Mouse (Mus musculus): ENCODE results near the gene Scarf2. TPM values are rescaled to one million over a fixed set of nuclear protein-coding genes. Genes with fewer than 3 reads are reported as not detected.

Scarf2 gene
- polyA plus RNA-seq, 1 experiment from 2014 or later, result 11.1 TPM

DNA sequence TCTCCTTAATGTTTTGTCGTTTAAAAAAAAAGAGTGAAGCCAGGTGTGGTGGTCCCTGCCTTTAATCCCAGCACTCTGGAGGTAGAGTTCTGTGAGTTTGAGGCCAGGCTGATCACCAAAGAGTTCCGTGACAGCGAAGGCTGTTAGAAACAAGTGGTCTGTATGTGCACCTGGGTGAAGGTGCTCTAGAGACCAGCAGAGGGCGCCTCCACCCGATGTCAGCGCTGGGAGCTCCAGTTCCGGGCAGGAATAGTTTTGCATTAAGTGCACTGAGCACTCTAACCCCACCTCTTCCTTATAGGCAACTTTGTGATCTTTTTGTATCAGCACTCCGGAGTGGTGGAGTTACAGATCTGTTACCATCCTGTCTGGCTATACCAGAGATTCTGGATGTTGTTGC is 36.4 kb upstream of the Scarf2 start:
- Histone ChIP-seq H3K9ac (ENCODE audit: low read length) (no peak overlapping the region), H3K4me3 (ENCODE audit: control insufficient read depth in 1 of 2, insufficient read depth in 1 of 2, low read depth in 1 of 2, low read length in 2 of 2) (peak overlapping the region in 1 of 2 experiments; percentile 67; a peak in 2 of 4 replicates), H3K27me3 (ENCODE audit: control insufficient read depth, insufficient read depth, low read length) (no peaks in the 10 kb centered on the region), H3K9me3 (ENCODE audit: control insufficient read depth, low read length) (no peaks in the 10 kb centered on the region), H3K4me2 (ENCODE audit: low read length) (peak overlapping the region; percentile 96), H3K27ac (replicated peaks in 1 of 2; ENCODE audit: control insufficient read depth in 1 of 2, insufficient read depth in 1 of 2, low read depth in 2 of 2, low read length in 2 of 2) (no peak overlapping the region), H3K4me1 (ENCODE audit: control insufficient read depth in 2 of 2, insufficient read depth in 2 of 2, low read length in 2 of 2) (peaks cover 2 to 20% of the 10 kb centered on the region in 2 experiments; a peak in 3 of 4 replicates), H3K36me3 (ENCODE audit: control insufficient read depth, insufficient read depth, low read length) (peaks cover 20% of the 10 kb centered on the region)
- no peak for ATAC-seq (ENCODE audit: insufficient number of reproducible peaks, insufficient read depth, low FRiP score, low read depth)
- 36% methylated on average over 8 of the region's 8 CpGs for WGBS

DNA sequence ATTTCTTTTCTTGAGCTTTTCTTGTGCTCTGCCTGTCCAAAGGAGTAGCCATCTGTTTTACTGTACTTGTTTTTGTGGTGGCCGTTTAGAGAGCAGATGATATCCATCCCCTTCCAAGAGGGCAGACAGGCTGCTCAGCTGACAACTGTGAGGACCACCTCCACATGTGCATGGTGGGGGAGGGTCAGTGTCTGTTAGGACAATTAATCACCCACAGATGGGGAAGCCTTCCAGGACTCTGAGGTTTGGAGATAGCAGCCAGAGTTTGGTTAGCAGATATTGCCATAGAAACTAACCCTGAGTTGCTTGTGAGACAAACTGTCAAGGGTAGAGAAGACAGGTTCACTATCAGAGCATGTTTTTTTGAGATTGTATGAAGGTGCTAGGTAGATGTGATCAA is 36.0 kb upstream of the Scarf2 start:
- Histone ChIP-seq H3K4me1 (ENCODE audit: control insufficient read depth in 2 of 2, insufficient read depth in 2 of 2, low read length in 2 of 2) (peaks cover 2 to 20% of the 10 kb centered on the region in 2 experiments; a peak in 3 of 4 replicates), H3K4me2 (ENCODE audit: low read length) (peak overlapping the region; percentile 96; the same call in 1 of the 2 replicates), H3K9ac (ENCODE audit: low read length) (no peak overlapping the region), H3K27me3 (ENCODE audit: control insufficient read depth, insufficient read depth, low read length) (no peaks in the 10 kb centered on the region), H3K36me3 (ENCODE audit: control insufficient read depth, insufficient read depth, low read length) (peaks cover 24% of the 10 kb centered on the region), H3K27ac (replicated peaks in 1 of 2; ENCODE audit: control insufficient read depth in 1 of 2, insufficient read depth in 1 of 2, low read depth in 2 of 2, low read length in 2 of 2) (no peak overlapping the region), H3K4me3 (ENCODE audit: control insufficient read depth in 1 of 2, insufficient read depth in 1 of 2, low read depth in 1 of 2, low read length in 2 of 2) (no peak overlapping the region; a peak in 1 of 4 replicates), H3K9me3 (ENCODE audit: control insufficient read depth, low read length) (no peaks in the 10 kb centered on the region)
- 55% methylated on average over 1 of the region's 1 CpGs for WGBS
- no peak for ATAC-seq (ENCODE audit: insufficient number of reproducible peaks, insufficient read depth, low FRiP score, low read depth)

DNA sequence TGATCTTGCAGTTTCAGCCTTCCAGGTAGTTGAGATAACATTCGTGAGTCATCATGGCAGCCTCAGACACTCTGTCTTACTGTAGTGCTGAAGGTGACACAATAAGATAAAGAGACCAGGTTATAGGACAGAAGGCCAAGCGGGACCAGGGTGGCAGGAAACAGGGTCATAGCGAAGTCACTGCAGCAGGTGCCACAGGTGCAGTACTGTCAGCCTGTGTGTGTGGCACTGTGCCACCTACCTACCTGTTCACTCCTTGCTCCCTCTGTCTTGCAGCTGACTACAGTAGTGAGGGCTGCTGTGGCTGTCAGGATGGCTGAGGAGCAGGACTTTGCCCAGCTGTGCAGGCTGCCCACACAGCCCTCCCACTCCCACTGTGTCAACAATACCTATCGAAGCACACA is 33.0 kb upstream of the Scarf2 start:
- no peaks in the 10 kb centered on the region for H3K9me3 ChIP-seq (ENCODE audit: control insufficient read depth, low read length)
- peaks cover 47% of the 10 kb centered on the region for H3K36me3 ChIP-seq (ENCODE audit: control insufficient read depth, insufficient read depth, low read length)
- no peak overlapping the region for H3K4me3 ChIP-seq (ENCODE audit: control insufficient read depth in 1 of 2, insufficient read depth in 1 of 2, low read depth in 1 of 2, low read length in 2 of 2)
- no peak for ATAC-seq (ENCODE audit: insufficient number of reproducible peaks, insufficient read depth, low FRiP score, low read depth)
- H3K4me1 ChIP-seq (ENCODE audit: control insufficient read depth in 2 of 2, insufficient read depth in 2 of 2, low read length in 2 of 2), result peaks cover 2 to 22% of the 10 kb centered on the region in 2 experiments; a peak in 3 of 4 replicates
- H3K27me3 ChIP-seq (ENCODE audit: control insufficient read depth, insufficient read depth, low read length), result no peaks in the 10 kb centered on the region
- 69% methylated on average over 4 of the region's 4 CpGs for WGBS
- H3K4me2 ChIP-seq (ENCODE audit: low read length), result no peak overlapping the region
- H3K27ac ChIP-seq (replicated peaks in 1 of 2; ENCODE audit: control insufficient read depth in 1 of 2, insufficient read depth in 1 of 2, low read depth in 2 of 2, low read length in 2 of 2), result no peak overlapping the region
- no peak overlapping the region for H3K9ac ChIP-seq (ENCODE audit: low read length)

DNA sequence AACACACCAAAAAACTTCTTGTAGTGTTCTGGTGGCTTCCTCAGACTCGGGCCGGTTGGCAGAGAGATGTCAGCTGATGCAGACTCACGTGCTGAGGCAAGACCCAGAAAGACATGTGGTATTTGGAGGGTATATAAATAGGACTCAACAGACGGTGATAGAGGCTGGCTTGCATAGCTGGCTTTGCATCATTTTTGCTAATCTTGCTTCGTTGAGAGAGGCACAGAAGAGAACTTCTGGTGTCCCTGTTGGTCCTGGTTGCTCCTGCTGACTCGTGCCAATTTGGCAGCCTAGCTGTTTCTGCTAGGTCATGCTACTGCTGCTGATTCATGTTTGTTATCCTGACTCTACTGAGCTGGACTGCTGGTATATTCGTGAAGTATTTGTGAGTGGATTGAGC is 28.2 kb upstream of the Scarf2 start:
- 36% methylated on average over 7 of the region's 7 CpGs for WGBS
- Histone ChIP-seq H3K27me3 (ENCODE audit: control insufficient read depth, insufficient read depth, low read length) (no peaks in the 10 kb centered on the region), H3K4me3 (ENCODE audit: control insufficient read depth in 1 of 2, insufficient read depth in 1 of 2, low read depth in 1 of 2, low read length in 2 of 2) (no peak overlapping the region), H3K27ac (replicated peaks in 1 of 2; ENCODE audit: control insufficient read depth in 1 of 2, insufficient read depth in 1 of 2, low read depth in 2 of 2, low read length in 2 of 2) (peak overlapping the region; percentile 2 to 50; a peak in 3 of 4 replicates), H3K9ac (ENCODE audit: low read length) (no peak overlapping the region), H3K4me1 (ENCODE audit: control insufficient read depth in 2 of 2, insufficient read depth in 2 of 2, low read length in 2 of 2) (peaks cover 2 to 14% of the 10 kb centered on the region in 2 experiments; a peak in 2 of 4 replicates), H3K4me2 (ENCODE audit: low read length) (no peak overlapping the region), H3K36me3 (ENCODE audit: control insufficient read depth, insufficient read depth, low read length) (peaks cover 70% of the 10 kb centered on the region), H3K9me3 (ENCODE audit: control insufficient read depth, low read length) (no peaks in the 10 kb centered on the region)
- 0 out of 2 replicates have a peak, but pooled peaks have one; percentile 21 for ATAC-seq (ENCODE audit: insufficient number of reproducible peaks, insufficient read depth, low FRiP score, low read depth)

DNA sequence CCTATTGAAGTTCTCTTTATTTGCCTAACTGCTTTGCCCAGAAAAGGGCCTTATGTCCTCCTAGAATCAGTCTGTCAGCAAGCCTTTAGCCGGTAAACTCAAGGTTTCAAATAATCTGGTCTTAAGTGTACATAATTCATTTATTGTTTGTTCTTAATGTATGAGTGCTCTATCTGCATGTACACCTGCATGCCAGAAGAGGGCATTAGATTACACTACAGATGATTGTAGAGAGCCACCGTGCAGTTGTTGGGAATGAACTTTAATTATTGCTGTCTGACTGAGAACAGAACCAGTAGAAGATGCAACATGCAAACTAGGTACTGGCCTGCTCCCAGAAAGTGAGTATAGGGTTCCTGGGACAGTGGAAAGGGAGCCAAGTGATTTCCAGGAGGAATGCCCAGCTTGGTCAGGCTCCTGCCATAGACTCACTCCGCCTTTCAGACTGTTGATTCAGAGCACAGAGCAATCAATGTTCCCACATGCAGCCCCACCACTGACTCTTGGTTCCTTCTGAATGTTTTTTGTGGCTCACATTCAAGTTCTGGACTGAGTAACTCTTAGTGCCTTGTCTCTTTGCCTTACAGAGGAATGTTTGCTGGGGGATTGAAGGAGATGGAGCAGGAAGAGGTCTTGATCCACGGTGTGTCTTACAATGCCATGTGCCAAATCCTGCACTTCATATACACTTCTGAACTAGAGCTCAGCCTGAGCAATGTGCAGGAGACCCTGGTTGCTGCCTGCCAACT is 25.8 kb upstream of the Scarf2 start:
- H3K9ac ChIP-seq (ENCODE audit: low read length), result no peak overlapping the region
- no peak for ATAC-seq (ENCODE audit: insufficient number of reproducible peaks, insufficient read depth, low FRiP score, low read depth)

DNA sequence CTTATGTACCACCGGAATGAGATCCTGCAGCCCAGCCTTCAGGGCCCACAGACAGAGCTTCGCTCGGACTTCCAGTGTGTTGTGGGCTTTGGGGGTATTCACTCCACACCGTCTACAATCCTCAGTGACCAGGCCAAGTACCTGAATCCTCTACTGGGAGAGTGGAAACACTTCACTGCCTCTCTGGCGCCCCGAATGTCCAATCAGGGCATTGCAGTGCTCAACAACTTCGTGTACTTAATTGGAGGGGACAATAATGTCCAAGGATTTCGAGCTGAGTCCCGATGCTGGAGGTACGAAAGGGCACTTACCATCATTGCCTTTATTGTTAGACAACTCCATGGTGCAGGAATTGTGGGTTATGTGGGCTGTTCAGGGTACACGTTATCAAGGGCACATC is 20.3 kb upstream of the Scarf2 start:
- no peak overlapping the region for H3K4me3 ChIP-seq (ENCODE audit: control insufficient read depth in 1 of 2, insufficient read depth in 1 of 2, low read depth in 1 of 2, low read length in 2 of 2)
- H3K4me2 ChIP-seq (ENCODE audit: low read length), result no peak overlapping the region
- H3K9me3 ChIP-seq (ENCODE audit: control insufficient read depth, low read length), result no peaks in the 10 kb centered on the region
- H3K27ac ChIP-seq (replicated peaks in 1 of 2; ENCODE audit: control insufficient read depth in 1 of 2, insufficient read depth in 1 of 2, low read depth in 2 of 2, low read length in 2 of 2), result no peak overlapping the region
- peaks cover 74% of the 10 kb centered on the region for H3K36me3 ChIP-seq (ENCODE audit: control insufficient read depth, insufficient read depth, low read length)
- H3K27me3 ChIP-seq (ENCODE audit: control insufficient read depth, insufficient read depth, low read length), result no peaks in the 10 kb centered on the region
- ATAC-seq (ENCODE audit: insufficient number of reproducible peaks, insufficient read depth, low FRiP score, low read depth), result no peak
- H3K9ac ChIP-seq (ENCODE audit: low read length), result no peak overlapping the region
- H3K4me1 ChIP-seq (ENCODE audit: control insufficient read depth in 2 of 2, insufficient read depth in 2 of 2, low read length in 2 of 2), result 0 out of 4 replicates have a peak, but pooled peaks cover 0 to 5% of the 10 kb centered on the region in 2 experiments
- 69% methylated on average over 11 of the region's 11 CpGs for WGBS

More for the DNA sequence above, 25.8 kb upstream of the Scarf2 start:
- Histone ChIP-seq H3K27ac (replicated peaks in 1 of 2; ENCODE audit: control insufficient read depth in 1 of 2, insufficient read depth in 1 of 2, low read depth in 2 of 2, low read length in 2 of 2) (peak overlapping the region in 1 of 2 experiments; percentile 19; a peak in 1 of 4 replicates), H3K27me3 (ENCODE audit: control insufficient read depth, insufficient read depth, low read length) (no peaks in the 10 kb centered on the region), H3K4me3 (ENCODE audit: control insufficient read depth in 1 of 2, insufficient read depth in 1 of 2, low read depth in 1 of 2, low read length in 2 of 2) (no peak overlapping the region), H3K4me1 (ENCODE audit: control insufficient read depth in 2 of 2, insufficient read depth in 2 of 2, low read length in 2 of 2) (peaks cover 2 to 12% of the 10 kb centered on the region in 2 experiments; a peak in 2 of 4 replicates), H3K36me3 (ENCODE audit: control insufficient read depth, insufficient read depth, low read length) (peaks cover 68% of the 10 kb centered on the region), H3K9me3 (ENCODE audit: control insufficient read depth, low read length) (no peaks in the 10 kb centered on the region), H3K4me2 (ENCODE audit: low read length) (no peak overlapping the region)
- WGBS, result 65% methylated on average over 4 of the region's 4 CpGs

DNA sequence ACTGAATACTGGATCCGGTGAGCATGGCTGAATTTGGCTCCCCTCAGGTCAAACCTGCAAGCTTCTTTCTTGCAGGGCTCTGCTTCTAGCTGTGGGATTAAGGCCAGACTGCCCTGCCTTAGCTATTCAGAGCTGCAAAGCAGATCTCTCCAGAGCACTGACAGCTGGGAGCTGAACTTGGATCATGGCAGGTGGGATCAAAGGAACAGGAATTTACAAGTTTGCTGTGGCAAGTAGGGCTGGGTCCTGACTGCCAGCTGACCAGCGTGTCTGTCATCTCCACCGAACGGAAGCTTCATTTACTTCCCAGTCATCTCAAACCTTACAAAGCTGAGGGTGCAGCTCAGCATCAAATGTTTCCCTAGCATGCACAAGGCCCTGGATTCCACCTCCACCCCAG is 18.9 kb upstream of the Scarf2 start:
- peaks cover 66% of the 10 kb centered on the region for H3K36me3 ChIP-seq (ENCODE audit: control insufficient read depth, insufficient read depth, low read length)
- no peak overlapping the region for H3K9ac ChIP-seq (ENCODE audit: low read length)
- 74% methylated on average over 4 of the region's 4 CpGs for WGBS
- no peak overlapping the region for H3K4me3 ChIP-seq (ENCODE audit: control insufficient read depth in 1 of 2, insufficient read depth in 1 of 2, low read depth in 1 of 2, low read length in 2 of 2)
- H3K27me3 ChIP-seq (ENCODE audit: control insufficient read depth, insufficient read depth, low read length), result no peaks in the 10 kb centered on the region
- no peak for ATAC-seq (ENCODE audit: insufficient number of reproducible peaks, insufficient read depth, low FRiP score, low read depth)
- H3K4me1 ChIP-seq (ENCODE audit: control insufficient read depth in 2 of 2, insufficient read depth in 2 of 2, low read length in 2 of 2), result 0 out of 4 replicates have a peak, but pooled peaks cover 0 to 5% of the 10 kb centered on the region in 2 experiments
- H3K27ac ChIP-seq (replicated peaks in 1 of 2; ENCODE audit: control insufficient read depth in 1 of 2, insufficient read depth in 1 of 2, low read depth in 2 of 2, low read length in 2 of 2), result no peak overlapping the region
- H3K4me2 ChIP-seq (ENCODE audit: low read length), result no peak overlapping the region
- no peaks in the 10 kb centered on the region for H3K9me3 ChIP-seq (ENCODE audit: control insufficient read depth, low read length)

Data from heart, embryonic 14.5 days (tissue).